Mouse (Mus musculus) liver, postnatal 0 days (tissue): Measurements from ENCODE around the gene Dnm3.

Source experiments
- CTCF ChIP-seq: sonication (generic); IDR thresholded peaks from 2 replicates; pipeline ENCODE4 v1.5.1; 2016; ENCODE audit warnings: antibody characterized with exemption, low read depth
- EP300 ChIP-seq: IDR thresholded peaks from 2 replicates; pipeline ENCODE4 v1.6.1; 2016; ENCODE audit warnings: antibody characterized with exemption, low read depth, mild to moderate bottlenecking

DNA sequence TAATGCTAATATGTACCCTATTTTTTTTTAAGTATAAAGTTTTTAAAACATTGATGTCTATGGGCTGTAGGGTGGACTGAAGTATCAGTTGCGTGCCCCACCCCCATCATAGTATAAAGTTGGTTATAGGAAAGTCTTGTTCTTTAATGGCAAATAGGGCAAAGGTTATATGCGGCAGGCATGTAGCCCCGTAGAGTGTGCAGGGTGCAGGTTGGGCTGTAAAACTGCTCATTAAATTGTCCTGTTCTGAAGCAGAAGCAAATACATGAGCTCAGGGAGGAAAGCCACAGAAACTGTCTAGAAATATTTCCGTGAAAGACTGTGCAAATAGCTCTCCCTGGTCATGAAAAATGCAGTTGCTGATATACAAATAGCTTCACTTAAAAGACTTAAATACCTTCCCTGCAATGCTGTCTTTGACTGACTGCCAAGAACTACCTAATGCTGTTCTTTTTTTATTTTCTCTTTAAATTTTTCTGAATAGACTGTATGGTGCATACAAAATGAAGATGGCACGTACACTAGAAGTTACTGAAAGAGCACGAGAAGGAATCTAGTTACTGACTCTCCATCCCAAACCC is 440.6 kb downstream of the Dnm3 start:
- TF ChIP-seq CTCF (no peak), EP300 (no peak)
